Mouse (Mus musculus): ENCODE measurements at regions not wholly inside any gene's neighbourhood (a gene's known extent, or its start where the extent isn't known, plus 50 kb on each side); places are given as distances from the start of the nearest gene placed in this dataset.

- DNase-seq (ENCODE audit: low read depth, low spot score) = no peak
- Histone ChIP-seq H3K4me3 (ENCODE audit: control insufficient read depth in 1 of 2, insufficient read depth in 1 of 2, low read depth in 2 of 2, low read length in 2 of 2) (no peak overlapping the region), H3K79me2 (ENCODE audit: control insufficient read depth, insufficient read depth, low read length, poor library complexity) (no peaks in the 10 kb centered on the region), H3K9me3 (replicated peaks; ENCODE audit: insufficient read depth, low read length) (no peaks in the 10 kb centered on the region), H3K9ac (ENCODE audit: control insufficient read depth, low read depth, low read length, poor library complexity, severe bottlenecking) (no peak overlapping the region), H3K27me3 (ENCODE audit: control insufficient read depth in 1 of 2, insufficient read depth in 2 of 2, low read length in 2 of 2) (peaks cover 0 to 2% of the 10 kb centered on the region in 2 experiments; a peak in 1 of 4 replicates), H3K27ac (ENCODE audit: control insufficient read depth, low read depth, low read length) (no peak overlapping the region), H3K36me3 (ENCODE audit: control insufficient read depth in 1 of 2, insufficient read depth in 2 of 2, low read length in 2 of 2) (no peaks in the 10 kb centered on the region), H3K4me1 (ENCODE audit: control insufficient read depth in 1 of 2, insufficient read depth in 2 of 2, low read length in 2 of 2) (no peaks in the 10 kb centered on the region)
- no peak for TF ChIP-seq TBP (IDR thresholded peaks at IDR 0.05; ENCODE audit: low read depth, low read length)
- no peak for TF ChIP-seq GABPA (IDR thresholded peaks at IDR 0.05; ENCODE audit: low read depth, low read length)
- TF ChIP-seq MYC (IDR thresholded peaks at IDR 0.05; ENCODE audit: low read depth, low read length) = no peak
- no peak for TF ChIP-seq CTCF (IDR thresholded peaks at IDR 0.05 in 2 of 3, conservative IDR thresholded peaks at IDR 0.05 in 1 of 3; ENCODE audit: control insufficient read depth in 1 of 3, insufficient read depth in 1 of 3, low read depth in 2 of 3, low read length in 3 of 3, poor library complexity in 1 of 3, severe bottlenecking in 1 of 3)
- no peak for TF ChIP-seq KAT2A (conservative IDR thresholded peaks at IDR 0.05; ENCODE audit: low read depth, low read length)
Measured at GRCm38 (mm10) chr8:66785996-66786395, 74.0 kb upstream of the Naf1 start.
